In the genomic region with DNA sequence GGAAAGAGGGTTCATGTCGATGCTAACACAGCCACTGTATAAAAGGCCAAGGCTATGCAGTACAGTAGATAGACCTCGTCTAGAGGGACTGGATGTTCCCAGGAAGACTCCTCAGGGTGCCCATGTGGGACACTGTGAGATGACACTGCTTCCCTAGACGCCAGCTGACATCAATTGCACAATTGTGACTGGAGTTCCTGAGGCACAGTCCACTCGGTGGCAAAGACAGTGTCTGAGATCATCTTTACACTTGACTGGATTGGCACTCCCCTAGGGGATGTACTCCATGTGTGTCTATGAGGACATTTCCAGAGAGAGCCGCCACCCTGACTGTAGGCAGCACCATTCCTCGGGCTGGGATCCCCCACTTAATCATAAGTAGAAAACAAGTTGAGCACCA, we compare ENCODE assay signal across 34 mouse cellular contexts. TPM values are rescaled to one million over a fixed set of nuclear protein-coding genes. Genes with fewer than 3 reads are reported as not detected.
"Had no signal": no experiment of that assay in that cellular context is flagged by ENCODE, and none has a peak within 500 bp of the region (broad histone marks: within the 10 kb centered on the region; RNA-seq: fewer than 3 reads in every experiment).

No protein-coding gene starts in this region.

- H3K4me3 ChIP-seq: left cerebral cortex, adult 2 months; liver, embryonic 12.5 days; liver, embryonic 15.5 days; lung, embryonic 15.5 days; megakaryocyte, embryonic 14.5 days; midbrain, embryonic 10.5 days; midbrain, embryonic 13.5 days; myocyte; neural tube, embryonic 13.5 days had no signal

- ATAC-seq: liver, embryonic 12.5 days; midbrain, embryonic 13.5 days; midbrain, embryonic 16.5 days had no signal

- H3K27me3 ChIP-seq: liver, embryonic 15.5 days; lung, embryonic 15.5 days; midbrain, embryonic 13.5 days; neural tube, embryonic 13.5 days had no signal

- H3K9me3 ChIP-seq: liver, embryonic 12.5 days; liver, embryonic 15.5 days; lung, embryonic 15.5 days; megakaryocyte, embryonic 14.5 days; midbrain, embryonic 10.5 days; midbrain, embryonic 13.5 days; neural tube, embryonic 13.5 days had no signal

- H3K27ac ChIP-seq: kidney, postnatal 0 days; left cerebral cortex, adult 2 months; liver, embryonic 12.5 days; liver, embryonic 15.5 days; lung, embryonic 15.5 days; midbrain, embryonic 10.5 days; midbrain, embryonic 13.5 days; neural tube, embryonic 13.5 days; stomach, postnatal 0 days had no signal

- H3K4me1 ChIP-seq: liver, embryonic 12.5 days; liver, embryonic 15.5 days; lung, embryonic 15.5 days; midbrain, embryonic 10.5 days; midbrain, embryonic 13.5 days; neural tube, embryonic 13.5 days had no signal

- DNase-seq: kidney, adult 18-20 months; kidney, adult 9 months; kidney, postnatal 36 days; layer of hippocampus, postnatal 36 days; lung, adult 18-20 months; lung, postnatal 10 days; lung, postnatal 36 days; right cerebral cortex, adult 18-20 months; right cerebral cortex, postnatal 14 days; right cerebral cortex, postnatal 4 days; thymus, adult 2 months; thymus, postnatal 14 days; thymus, postnatal 4 days had no signal

- H3K9ac ChIP-seq: liver, embryonic 12.5 days; liver, embryonic 15.5 days; lung, embryonic 15.5 days; midbrain, embryonic 13.5 days; neural tube, embryonic 13.5 days had no signal

- H3K4me2 ChIP-seq: liver, embryonic 12.5 days; liver, embryonic 15.5 days; lung, embryonic 15.5 days; midbrain, embryonic 13.5 days; neural tube, embryonic 13.5 days had no signal

- H3K36me3 ChIP-seq: liver, embryonic 12.5 days; liver, embryonic 15.5 days; lung, embryonic 15.5 days; midbrain, embryonic 10.5 days; midbrain, embryonic 13.5 days; neural tube, embryonic 13.5 days had no signal

RNA-seq across cellular contexts. Expression of a gene that starts 4.2 kb away (rescaled TPM):
- total RNA-seq: layer of hippocampus, adult 8-10 months; layer of hippocampus, postnatal 10 days; layer of hippocampus, postnatal 36 days; left cerebral cortex, adult 2 months; left cerebral cortex, postnatal 10 days; left cerebral cortex, postnatal 36 days; monocyte, adult 5-6 weeks; neutrophil, adult 5-6 weeks had no signal
- polyA plus RNA-seq: kidney, postnatal 0 days; limb, embryonic 11.5 days; liver, embryonic 12.5 days; lung, embryonic 15.5 days; midbrain, embryonic 10.5 days; midbrain, embryonic 13.5 days; midbrain, embryonic 16.5 days; myocyte; neural tube, embryonic 13.5 days; stomach, embryonic 14.5 days had no signal

RNA-seq across cellular contexts. Expression of a gene that starts 7.4 kb away (rescaled TPM):
- total RNA-seq: layer of hippocampus, adult 8-10 months; layer of hippocampus, postnatal 10 days; layer of hippocampus, postnatal 36 days; left cerebral cortex, adult 2 months; left cerebral cortex, postnatal 10 days; left cerebral cortex, postnatal 36 days; monocyte, adult 5-6 weeks; neutrophil, adult 5-6 weeks had no signal
- polyA plus RNA-seq: kidney, postnatal 0 days; limb, embryonic 11.5 days; limb, embryonic 14.5 days; liver, embryonic 12.5 days; liver, embryonic 15.5 days; lung, embryonic 15.5 days; midbrain, embryonic 10.5 days; midbrain, embryonic 13.5 days; midbrain, embryonic 16.5 days; neural tube, embryonic 13.5 days; stomach, embryonic 14.5 days; stomach, postnatal 0 days had no signal

RNA-seq across cellular contexts. Expression of a gene that starts 13.7 kb away (rescaled TPM):
- total RNA-seq: layer of hippocampus, adult 8-10 months; layer of hippocampus, postnatal 10 days; layer of hippocampus, postnatal 36 days; left cerebral cortex, adult 2 months; left cerebral cortex, postnatal 10 days; left cerebral cortex, postnatal 36 days; monocyte, adult 5-6 weeks; neutrophil, adult 5-6 weeks had no signal
- polyA plus RNA-seq: kidney, postnatal 0 days; limb, embryonic 11.5 days; limb, embryonic 14.5 days; liver, embryonic 12.5 days; liver, embryonic 15.5 days; lung, embryonic 15.5 days; midbrain, embryonic 10.5 days; midbrain, embryonic 13.5 days; midbrain, embryonic 16.5 days; myocyte; neural tube, embryonic 13.5 days; stomach, embryonic 14.5 days; stomach, postnatal 0 days had no signal
